Mouse (Mus musculus): ENCODE results near the gene Slc6a17. TPM values are rescaled to one million over a fixed set of nuclear protein-coding genes. Genes with fewer than 3 reads are reported as not detected.

Gene Slc6a17
- polyA plus RNA-seq, 1 experiment from 2014 or later: 1.7 TPM

GRCm38 (mm10) chr3:107443866-107444265, 74.0 kb downstream of the Slc6a17 start:
- H3K9me3 ChIP-seq (ENCODE audit: control insufficient read depth, low read length): no peaks in the 10 kb centered on the region
- no peak overlapping the region for H3K9ac ChIP-seq (ENCODE audit: low read length)
- TF ChIP-seq EP300 (optimal IDR thresholded peaks at IDR 0.05): no peak
- TF ChIP-seq CTCF (IDR thresholded peaks at IDR 0.05; ENCODE audit: low read depth): no peak
- 79% methylated on average over 5 of the region's 5 CpGs for WGBS
- no peak for ATAC-seq (ENCODE audit: low FRiP score, low TSS enrichment)
- no peak for DNase-seq (ENCODE audit: low spot score)
- no peaks in the 10 kb centered on the region for H3K4me1 ChIP-seq (replicated peaks; ENCODE audit: control insufficient read depth, insufficient read depth)
- H3K36me3 ChIP-seq (ENCODE audit: control insufficient read depth, insufficient read depth, low read length): no peaks in the 10 kb centered on the region
- no peak overlapping the region for H3K4me3 ChIP-seq (ENCODE audit: low read depth, low read length)
- H3K4me2 ChIP-seq (replicated peaks; ENCODE audit: low read depth): no peak overlapping the region
- no peak overlapping the region for H3K27ac ChIP-seq (replicated peaks)
- H3K27me3 ChIP-seq (ENCODE audit: control insufficient read depth, insufficient read depth, low read length): 0 out of 2 replicates have a peak, but pooled peaks cover 2% of the 10 kb centered on the region

DNA sequence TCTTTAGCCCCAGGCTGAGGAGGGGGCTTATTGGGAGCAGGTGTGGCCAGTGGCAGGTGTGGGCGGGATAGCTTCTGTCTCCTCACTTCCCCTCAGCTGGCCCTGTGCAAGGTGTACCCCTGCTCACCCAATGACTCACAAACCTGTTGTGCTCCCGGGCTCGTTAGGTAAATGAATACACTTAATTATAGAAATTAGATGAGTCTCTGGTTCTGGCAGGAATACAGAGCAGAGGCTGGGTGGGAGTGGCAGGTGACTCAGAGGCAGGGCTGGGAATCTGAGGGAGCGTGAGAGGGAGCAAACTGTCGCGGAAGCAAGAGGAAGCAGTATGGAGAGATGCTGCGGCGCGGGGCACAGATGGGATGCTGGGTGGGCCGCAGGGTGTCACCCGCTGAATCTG, 75.6 kb downstream of the Slc6a17 start:
- no peak for TF ChIP-seq CTCF (IDR thresholded peaks at IDR 0.05; ENCODE audit: low read depth)
- TF ChIP-seq EP300 (optimal IDR thresholded peaks at IDR 0.05): no peak
- Histone ChIP-seq H3K36me3 (ENCODE audit: control insufficient read depth, insufficient read depth, low read length) (no peaks in the 10 kb centered on the region), H3K27ac (replicated peaks) (no peak overlapping the region), H3K27me3 (ENCODE audit: control insufficient read depth, insufficient read depth, low read length) (0 out of 2 replicates have a peak, but pooled peaks cover 2% of the 10 kb centered on the region), H3K9ac (ENCODE audit: low read length) (no peak overlapping the region), H3K4me2 (replicated peaks; ENCODE audit: low read depth) (no peak overlapping the region), H3K4me1 (replicated peaks; ENCODE audit: control insufficient read depth, insufficient read depth) (no peaks in the 10 kb centered on the region), H3K9me3 (ENCODE audit: control insufficient read depth, low read length) (no peaks in the 10 kb centered on the region), H3K4me3 (ENCODE audit: low read depth, low read length) (no peak overlapping the region)
- DNase-seq (ENCODE audit: low spot score) (peak; percentile 35), ATAC-seq (ENCODE audit: low FRiP score, low TSS enrichment) (peak; percentile 47; the same call in 1 of the 2 replicates)
- whole genome bisulfite sequencing: 59% methylated on average over 11 of the region's 11 CpGs

- Histone ChIP-seq H3K4me3 (ENCODE audit: low read depth, low read length) (no peak overlapping the region), H3K27me3 (ENCODE audit: control insufficient read depth, insufficient read depth, low read length) (0 out of 2 replicates have a peak, but pooled peaks cover 2% of the 10 kb centered on the region), H3K36me3 (ENCODE audit: control insufficient read depth, insufficient read depth, low read length) (no peaks in the 10 kb centered on the region), H3K27ac (replicated peaks) (no peak overlapping the region), H3K9me3 (ENCODE audit: control insufficient read depth, low read length) (no peaks in the 10 kb centered on the region), H3K4me2 (replicated peaks; ENCODE audit: low read depth) (no peak overlapping the region), H3K4me1 (replicated peaks; ENCODE audit: control insufficient read depth, insufficient read depth) (no peaks in the 10 kb centered on the region), H3K9ac (ENCODE audit: low read length) (no peak overlapping the region)
- ATAC-seq (ENCODE audit: low FRiP score, low TSS enrichment) (no peak), DNase-seq (ENCODE audit: low spot score) (no peak)
- TF ChIP-seq CTCF (IDR thresholded peaks at IDR 0.05; ENCODE audit: low read depth): no peak
- TF ChIP-seq EP300 (optimal IDR thresholded peaks at IDR 0.05): no peak
- 68% methylated on average over 8 of the region's 8 CpGs for WGBS
Observed at GRCm38 (mm10) chr3:107441306-107441705, 76.5 kb downstream of the Slc6a17 start.

DNA sequence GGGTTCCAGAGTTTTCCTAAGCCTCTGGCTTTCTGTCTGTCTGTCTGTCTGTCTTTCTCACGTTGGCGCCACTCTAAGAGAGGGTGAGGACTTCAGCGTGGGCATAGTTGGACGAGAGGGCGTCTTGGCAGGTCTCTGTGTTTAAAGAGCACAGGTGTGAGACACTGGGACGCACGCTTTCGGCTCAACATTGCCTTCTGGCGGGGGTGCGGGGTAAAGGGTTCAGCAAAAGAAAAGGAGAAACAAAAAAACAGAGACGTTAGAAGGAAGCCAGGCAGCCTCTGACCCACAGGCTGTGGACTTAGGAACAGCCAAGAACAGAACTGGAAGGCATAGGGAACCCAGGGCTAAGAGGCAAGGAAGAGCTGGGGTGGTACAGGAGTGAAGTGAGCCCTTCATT, 78.5 kb downstream of the Slc6a17 start:
- H3K4me3 ChIP-seq (ENCODE audit: low read depth, low read length): no peak overlapping the region
- DNase-seq (ENCODE audit: low spot score) (no peak), ATAC-seq (ENCODE audit: low FRiP score, low TSS enrichment) (no peak)
- H3K9me3 ChIP-seq (ENCODE audit: control insufficient read depth, low read length): no peaks in the 10 kb centered on the region
- 0 out of 2 replicates have a peak, but pooled peaks cover 2% of the 10 kb centered on the region for H3K27me3 ChIP-seq (ENCODE audit: control insufficient read depth, insufficient read depth, low read length)
- H3K36me3 ChIP-seq (ENCODE audit: control insufficient read depth, insufficient read depth, low read length): no peaks in the 10 kb centered on the region
- H3K4me1 ChIP-seq (replicated peaks; ENCODE audit: control insufficient read depth, insufficient read depth): no peaks in the 10 kb centered on the region
- no peak overlapping the region for H3K9ac ChIP-seq (ENCODE audit: low read length)
- TF ChIP-seq EP300 (optimal IDR thresholded peaks at IDR 0.05): no peak
- TF ChIP-seq CTCF (IDR thresholded peaks at IDR 0.05; ENCODE audit: low read depth): no peak
- WGBS: 85% methylated on average over 11 of the region's 11 CpGs
- no peak overlapping the region for H3K4me2 ChIP-seq (replicated peaks; ENCODE audit: low read depth)
- H3K27ac ChIP-seq (replicated peaks): no peak overlapping the region

DNA sequence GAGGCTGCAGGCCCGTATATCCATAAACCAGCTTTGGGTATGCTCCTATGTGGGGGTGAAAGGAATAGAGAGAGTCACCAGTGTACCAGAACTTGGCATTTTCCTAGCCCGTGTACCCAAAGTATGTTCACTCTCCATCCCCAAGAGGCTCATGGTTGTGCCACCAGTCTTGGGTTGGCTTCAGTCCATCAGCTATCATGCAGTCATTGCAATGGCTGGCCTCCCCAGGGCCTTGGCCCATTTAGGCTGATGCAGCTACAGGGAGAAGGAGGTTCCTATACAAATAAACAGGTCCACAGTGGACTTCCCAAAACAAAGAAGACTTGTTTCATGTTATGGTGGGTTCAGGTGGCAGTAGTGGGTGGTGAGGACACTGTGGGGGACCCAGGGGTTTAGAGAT, 80.2 kb downstream of the Slc6a17 start:
- Histone ChIP-seq H3K9me3 (ENCODE audit: control insufficient read depth, low read length) (no peaks in the 10 kb centered on the region), H3K4me2 (replicated peaks; ENCODE audit: low read depth) (no peak overlapping the region), H3K4me3 (ENCODE audit: low read depth, low read length) (no peak overlapping the region), H3K27ac (replicated peaks) (no peak overlapping the region), H3K9ac (ENCODE audit: low read length) (no peak overlapping the region), H3K27me3 (ENCODE audit: control insufficient read depth, insufficient read depth, low read length) (0 out of 2 replicates have a peak, but pooled peaks cover 2% of the 10 kb centered on the region), H3K36me3 (ENCODE audit: control insufficient read depth, insufficient read depth, low read length) (no peaks in the 10 kb centered on the region), H3K4me1 (replicated peaks; ENCODE audit: control insufficient read depth, insufficient read depth) (no peaks in the 10 kb centered on the region)
- no peak for DNase-seq (ENCODE audit: low spot score)
- WGBS: 91% methylated on average over 2 of the region's 2 CpGs
- TF ChIP-seq CTCF (IDR thresholded peaks at IDR 0.05; ENCODE audit: low read depth): no peak
- TF ChIP-seq EP300 (optimal IDR thresholded peaks at IDR 0.05): no peak
- no peak for ATAC-seq (ENCODE audit: low FRiP score, low TSS enrichment)

- H3K27me3 ChIP-seq (ENCODE audit: control insufficient read depth, insufficient read depth, low read length): 0 out of 2 replicates have a peak, but pooled peaks cover 2% of the 10 kb centered on the region
- no peak overlapping the region for H3K4me3 ChIP-seq (ENCODE audit: low read depth, low read length)
- no peak overlapping the region for H3K4me2 ChIP-seq (replicated peaks; ENCODE audit: low read depth)
- H3K9ac ChIP-seq (ENCODE audit: low read length): no peak overlapping the region
- 40% methylated on average over 6 of the region's 6 CpGs for WGBS
- no peaks in the 10 kb centered on the region for H3K9me3 ChIP-seq (ENCODE audit: control insufficient read depth, low read length)
- TF ChIP-seq EP300 (optimal IDR thresholded peaks at IDR 0.05) (no peak), CTCF (IDR thresholded peaks at IDR 0.05; ENCODE audit: low read depth) (no peak)
- no peaks in the 10 kb centered on the region for H3K4me1 ChIP-seq (replicated peaks; ENCODE audit: control insufficient read depth, insufficient read depth)
- H3K27ac ChIP-seq (replicated peaks): no peak overlapping the region
- ATAC-seq (ENCODE audit: low FRiP score, low TSS enrichment): no peak
- H3K36me3 ChIP-seq (ENCODE audit: control insufficient read depth, insufficient read depth, low read length): no peaks in the 10 kb centered on the region
- DNase-seq (ENCODE audit: low spot score): no peak
Observed at GRCm38 (mm10) chr3:107436434-107436833, 81.4 kb downstream of the Slc6a17 start.

All from stomach, postnatal 0 days (tissue).